Mouse (Mus musculus): ENCODE data around the gene Denr. TPM values are rescaled to one million over a fixed set of nuclear protein-coding genes. Genes with fewer than 3 reads are reported as not detected.

The Denr gene
- 159 and 186 TPM in 2 replicates for polyA plus RNA-seq (2016; fragmentation: Nextera tagmentation; extraction: Ambion mirVana)

GRCm38 (mm10) chr5:123906976-123907630 lies at the start of gene Denr:
Denr (plus strand) TSS chr5:123907175.
- H3K9me3 ChIP-seq (replicated peaks) = no peaks in the 10 kb centered on the region
- peaks cover 41% of the 10 kb centered on the region for H3K36me3 ChIP-seq
- no peaks in the 10 kb centered on the region for H3K27me3 ChIP-seq (ENCODE audit: low read depth, poor library complexity, severe bottlenecking)
- peaks cover 21% of the 10 kb centered on the region for H3K4me1 ChIP-seq
- DNase-seq (ENCODE audit: low spot score) = peak; percentile 100
- WGBS = under 1% methylated on average over 61 of the region's 61 CpGs
- H3K27ac ChIP-seq (replicated peaks) = peak within 1 kb of the TSS; percentile 95
- H3K4me3 ChIP-seq = peak within 1 kb of the TSS; percentile 83

- 83% methylated on average over 11 of the region's 11 CpGs for WGBS
- Histone ChIP-seq H3K4me3 (no peak overlapping the region), H3K9me3 (replicated peaks) (peaks cover 5% of the 10 kb centered on the region; the same call in 1 of the 2 replicates), H3K4me1 (peaks cover 7% of the 10 kb centered on the region), H3K27me3 (ENCODE audit: low read depth, poor library complexity, severe bottlenecking) (no peaks in the 10 kb centered on the region), H3K36me3 (no peaks in the 10 kb centered on the region), H3K27ac (replicated peaks) (no peak overlapping the region)
- DNase-seq (ENCODE audit: low spot score) = no peak
Measured at GRCm38 (mm10) chr5:123858798-123859197, 48.2 kb upstream of the Denr start.

- DNase-seq (ENCODE audit: low spot score) = no peak
- Histone ChIP-seq H3K9me3 (replicated peaks) (no peaks in the 10 kb centered on the region), H3K4me3 (no peak overlapping the region), H3K27ac (replicated peaks) (no peak overlapping the region), H3K4me1 (peaks cover 7% of the 10 kb centered on the region), H3K36me3 (no peaks in the 10 kb centered on the region), H3K27me3 (ENCODE audit: low read depth, poor library complexity, severe bottlenecking) (no peaks in the 10 kb centered on the region)
- 91% methylated on average over 15 of the region's 15 CpGs for WGBS
Measured at GRCm38 (mm10) chr5:123862374-123863350, 44.3 kb upstream of the Denr start.

- Histone ChIP-seq H3K27ac (replicated peaks) (no peak overlapping the region), H3K9me3 (replicated peaks) (no peaks in the 10 kb centered on the region), H3K36me3 (no peaks in the 10 kb centered on the region), H3K4me3 (no peak overlapping the region), H3K4me1 (peaks cover 7% of the 10 kb centered on the region), H3K27me3 (ENCODE audit: low read depth, poor library complexity, severe bottlenecking) (no peaks in the 10 kb centered on the region)
- 89% methylated on average over 14 of the region's 14 CpGs for WGBS
- DNase-seq (ENCODE audit: low spot score) = no peak
Measured at GRCm38 (mm10) chr5:123863934-123864333, 43.0 kb upstream of the Denr start.

GRCm38 (mm10) chr5:123865365-123865764 lies 41.6 kb upstream of the Denr start, which contains the start of gene Hcar2:
Hcar2 (minus strand) TSS chr5:123865499.
- 89% methylated on average over 12 of the region's 12 CpGs for WGBS
- Histone ChIP-seq H3K4me3 (no peak within 1 kb of the TSS), H3K27me3 (ENCODE audit: low read depth, poor library complexity, severe bottlenecking) (no peaks in the 10 kb centered on the region), H3K4me1 (no peaks in the 10 kb centered on the region; the same call in 1 of the 2 replicates), H3K9me3 (replicated peaks) (no peaks in the 10 kb centered on the region), H3K36me3 (no peaks in the 10 kb centered on the region), H3K27ac (replicated peaks) (no peak within 1 kb of the TSS)
- no peak for DNase-seq (ENCODE audit: low spot score)

- no peaks in the 10 kb centered on the region for H3K4me1 ChIP-seq
- H3K9me3 ChIP-seq (replicated peaks) = no peaks in the 10 kb centered on the region
- DNase-seq (ENCODE audit: low spot score) = no peak
- 94% methylated on average over 4 of the region's 4 CpGs for WGBS
- no peak overlapping the region for H3K27ac ChIP-seq (replicated peaks)
- H3K36me3 ChIP-seq = no peaks in the 10 kb centered on the region
- H3K27me3 ChIP-seq (ENCODE audit: low read depth, poor library complexity, severe bottlenecking) = no peaks in the 10 kb centered on the region
- no peak overlapping the region for H3K4me3 ChIP-seq
Measured at GRCm38 (mm10) chr5:123866457-123866856, 40.5 kb upstream of the Denr start.

- no peak for DNase-seq (ENCODE audit: low spot score)
- no peaks in the 10 kb centered on the region for H3K27me3 ChIP-seq (ENCODE audit: low read depth, poor library complexity, severe bottlenecking)
- no peaks in the 10 kb centered on the region for H3K36me3 ChIP-seq
- H3K9me3 ChIP-seq (replicated peaks) = no peaks in the 10 kb centered on the region
- 85% methylated on average over 4 of the region's 4 CpGs for WGBS
- H3K27ac ChIP-seq (replicated peaks) = no peak overlapping the region
- no peak overlapping the region for H3K4me3 ChIP-seq
- H3K4me1 ChIP-seq = no peaks in the 10 kb centered on the region
Measured at GRCm38 (mm10) chr5:123869615-123870014, 37.4 kb upstream of the Denr start.

- Histone ChIP-seq H3K4me3 (no peak overlapping the region), H3K4me1 (no peaks in the 10 kb centered on the region), H3K27me3 (ENCODE audit: low read depth, poor library complexity, severe bottlenecking) (no peaks in the 10 kb centered on the region), H3K9me3 (replicated peaks) (no peaks in the 10 kb centered on the region), H3K36me3 (no peaks in the 10 kb centered on the region), H3K27ac (replicated peaks) (no peak overlapping the region)
- no peak for DNase-seq (ENCODE audit: low spot score)
- 90% methylated on average over 5 of the region's 5 CpGs for WGBS
Measured at GRCm38 (mm10) chr5:123874177-123874576, 32.8 kb upstream of the Denr start.

- Histone ChIP-seq H3K4me3 (no peak overlapping the region), H3K4me1 (0 out of 2 replicates have a peak, but pooled peaks cover 3% of the 10 kb centered on the region), H3K36me3 (no peaks in the 10 kb centered on the region), H3K27ac (replicated peaks) (no peak overlapping the region), H3K9me3 (replicated peaks) (no peaks in the 10 kb centered on the region), H3K27me3 (ENCODE audit: low read depth, poor library complexity, severe bottlenecking) (no peaks in the 10 kb centered on the region)
- no peak for DNase-seq (ENCODE audit: low spot score)
- WGBS = 85% methylated on average over 14 of the region's 14 CpGs
Measured at GRCm38 (mm10) chr5:123878056-123878455, 28.9 kb upstream of the Denr start.

GRCm38 (mm10) chr5:123879928-123880327 lies 27.0 kb upstream of the Denr start, which contains the start of gene Hcar1:
Hcar1 (minus strand) TSS chr5:123880020.
- H3K4me1 ChIP-seq = 0 out of 2 replicates have a peak, but pooled peaks cover 3% of the 10 kb centered on the region
- no peak for DNase-seq (ENCODE audit: low spot score)
- no peaks in the 10 kb centered on the region for H3K36me3 ChIP-seq
- H3K4me3 ChIP-seq = no peak within 1 kb of the TSS
- H3K9me3 ChIP-seq (replicated peaks) = no peaks in the 10 kb centered on the region
- H3K27ac ChIP-seq (replicated peaks) = no peak within 1 kb of the TSS
- 72% methylated on average over 12 of the region's 12 CpGs for WGBS
- H3K27me3 ChIP-seq (ENCODE audit: low read depth, poor library complexity, severe bottlenecking) = no peaks in the 10 kb centered on the region

- 0 out of 2 replicates have a peak, but pooled peaks cover 3% of the 10 kb centered on the region for H3K4me1 ChIP-seq
- no peak overlapping the region for H3K4me3 ChIP-seq
- DNase-seq (ENCODE audit: low spot score) = no peak
- H3K27me3 ChIP-seq (ENCODE audit: low read depth, poor library complexity, severe bottlenecking) = no peaks in the 10 kb centered on the region
- H3K27ac ChIP-seq (replicated peaks) = no peak overlapping the region
- 79% methylated on average over 14 of the region's 14 CpGs for WGBS
- no peaks in the 10 kb centered on the region for H3K9me3 ChIP-seq (replicated peaks)
- H3K36me3 ChIP-seq = no peaks in the 10 kb centered on the region
Measured at GRCm38 (mm10) chr5:123880778-123881177, 26.2 kb upstream of the Denr start.

GRCm38 (mm10) chr5:123883891-123884290 lies 23.1 kb upstream of the Denr start:
- H3K4me3 ChIP-seq = no peak overlapping the region
- WGBS = 89% methylated on average over 7 of the region's 7 CpGs
- no peak for DNase-seq (ENCODE audit: low spot score)
- H3K9me3 ChIP-seq (replicated peaks) = no peaks in the 10 kb centered on the region
- H3K27ac ChIP-seq (replicated peaks) = no peak overlapping the region
- no peaks in the 10 kb centered on the region for H3K36me3 ChIP-seq
- no peaks in the 10 kb centered on the region for H3K27me3 ChIP-seq (ENCODE audit: low read depth, poor library complexity, severe bottlenecking)
- H3K4me1 ChIP-seq = 0 out of 2 replicates have a peak, but pooled peaks cover 3% of the 10 kb centered on the region
